Mouse (Mus musculus): ENCODE results near the gene Atf3. TPM values are rescaled to one million over a fixed set of nuclear protein-coding genes. Genes with fewer than 3 reads are reported as not detected.

Atf3 gene
- polyA plus RNA-seq, 1 experiment from 2014 or later, result 3.2 TPM

- Histone ChIP-seq H3K27ac (no peak overlapping the region), H3K36me3 (ENCODE audit: insufficient read depth, low read length) (no peaks in the 10 kb centered on the region), H3K27me3 (ENCODE audit: insufficient read depth, low read length) (no peaks in the 10 kb centered on the region), H3K4me2 (ENCODE audit: low read length) (no peak overlapping the region), H3K4me3 (replicated peaks; ENCODE audit: low read depth, low read length) (no peak overlapping the region), H3K9ac (ENCODE audit: low read depth, low read length) (no peak overlapping the region), H3K4me1 (replicated peaks; ENCODE audit: insufficient read depth, low read length) (no peaks in the 10 kb centered on the region), H3K9me3 (replicated peaks; ENCODE audit: low read length) (no peaks in the 10 kb centered on the region)
- WGBS, result 46% methylated on average over 2 of the region's 2 CpGs
- TF ChIP-seq CTCF (IDR thresholded peaks at IDR 0.05; ENCODE audit: low read depth), result no peak
- ATAC-seq (replicated peaks; ENCODE audit: low FRiP score, low read depth) (no peak), DNase-seq (ENCODE audit: low spot score) (no peak)
Measured at GRCm38 (mm10) chr1:191257981-191258380, 40.1 kb upstream of the Atf3 start.

GRCm38 (mm10) chr1:191257351-191257771 lies 39.5 kb upstream of the Atf3 start:
- H3K27ac ChIP-seq, result 0 out of 2 replicates have a peak overlapping the region, but pooled peaks have one; percentile 51
- no peak for TF ChIP-seq CTCF (IDR thresholded peaks at IDR 0.05; ENCODE audit: low read depth)
- H3K27me3 ChIP-seq (ENCODE audit: insufficient read depth, low read length), result no peaks in the 10 kb centered on the region
- no peaks in the 10 kb centered on the region for H3K36me3 ChIP-seq (ENCODE audit: insufficient read depth, low read length)
- no peaks in the 10 kb centered on the region for H3K4me1 ChIP-seq (replicated peaks; ENCODE audit: insufficient read depth, low read length)
- H3K4me3 ChIP-seq (replicated peaks; ENCODE audit: low read depth, low read length), result no peak overlapping the region
- ATAC-seq (replicated peaks; ENCODE audit: low FRiP score, low read depth), result no peak
- no peak for DNase-seq (ENCODE audit: low spot score)
- no peak overlapping the region for H3K9ac ChIP-seq (ENCODE audit: low read depth, low read length)
- no peak overlapping the region for H3K4me2 ChIP-seq (ENCODE audit: low read length)
- H3K9me3 ChIP-seq (replicated peaks; ENCODE audit: low read length), result no peaks in the 10 kb centered on the region
- 66% methylated on average over 3 of the region's 3 CpGs for WGBS

GRCm38 (mm10) chr1:191256566-191257350 lies 38.9 kb upstream of the Atf3 start:
- Histone ChIP-seq H3K27me3 (ENCODE audit: insufficient read depth, low read length) (no peaks in the 10 kb centered on the region), H3K4me2 (ENCODE audit: low read length) (no peak overlapping the region), H3K9me3 (replicated peaks; ENCODE audit: low read length) (no peaks in the 10 kb centered on the region), H3K9ac (ENCODE audit: low read depth, low read length) (no peak overlapping the region), H3K27ac (0 out of 2 replicates have a peak overlapping the region, but pooled peaks have one; percentile 51), H3K4me3 (replicated peaks; ENCODE audit: low read depth, low read length) (no peak overlapping the region), H3K4me1 (replicated peaks; ENCODE audit: insufficient read depth, low read length) (no peaks in the 10 kb centered on the region), H3K36me3 (ENCODE audit: insufficient read depth, low read length) (no peaks in the 10 kb centered on the region)
- 52% methylated on average over 11 of the region's 11 CpGs for WGBS
- no peak for TF ChIP-seq CTCF (IDR thresholded peaks at IDR 0.05; ENCODE audit: low read depth)
- DNase-seq (ENCODE audit: low spot score) (peak; percentile 49), ATAC-seq (replicated peaks; ENCODE audit: low FRiP score, low read depth) (peak; percentile 47)

- H3K27me3 ChIP-seq (ENCODE audit: insufficient read depth, low read length), result no peaks in the 10 kb centered on the region
- WGBS, result 81% methylated on average over 5 of the region's 5 CpGs
- H3K4me1 ChIP-seq (replicated peaks; ENCODE audit: insufficient read depth, low read length), result no peaks in the 10 kb centered on the region
- H3K4me3 ChIP-seq (replicated peaks; ENCODE audit: low read depth, low read length), result no peak overlapping the region
- H3K36me3 ChIP-seq (ENCODE audit: insufficient read depth, low read length), result no peaks in the 10 kb centered on the region
- no peak overlapping the region for H3K4me2 ChIP-seq (ENCODE audit: low read length)
- no peak overlapping the region for H3K27ac ChIP-seq
- TF ChIP-seq CTCF (IDR thresholded peaks at IDR 0.05; ENCODE audit: low read depth), result no peak
- DNase-seq (ENCODE audit: low spot score) (no peak), ATAC-seq (replicated peaks; ENCODE audit: low FRiP score, low read depth) (no peak)
- no peaks in the 10 kb centered on the region for H3K9me3 ChIP-seq (replicated peaks; ENCODE audit: low read length)
- H3K9ac ChIP-seq (ENCODE audit: low read depth, low read length), result no peak overlapping the region
Measured at GRCm38 (mm10) chr1:191256134-191256533, 38.3 kb upstream of the Atf3 start.

GRCm38 (mm10) chr1:191254448-191254847 lies 36.6 kb upstream of the Atf3 start:
- no peak overlapping the region for H3K4me2 ChIP-seq (ENCODE audit: low read length)
- no peak for TF ChIP-seq CTCF (IDR thresholded peaks at IDR 0.05; ENCODE audit: low read depth)
- H3K36me3 ChIP-seq (ENCODE audit: insufficient read depth, low read length), result no peaks in the 10 kb centered on the region
- H3K27ac ChIP-seq, result no peak overlapping the region
- H3K27me3 ChIP-seq (ENCODE audit: insufficient read depth, low read length), result no peaks in the 10 kb centered on the region
- H3K9me3 ChIP-seq (replicated peaks; ENCODE audit: low read length), result no peaks in the 10 kb centered on the region
- no peak for ATAC-seq (replicated peaks; ENCODE audit: low FRiP score, low read depth)
- DNase-seq (ENCODE audit: low spot score), result no peak
- no peak overlapping the region for H3K9ac ChIP-seq (ENCODE audit: low read depth, low read length)
- H3K4me1 ChIP-seq (replicated peaks; ENCODE audit: insufficient read depth, low read length), result no peaks in the 10 kb centered on the region
- WGBS, result 33% methylated on average over 5 of the region's 5 CpGs
- H3K4me3 ChIP-seq (replicated peaks; ENCODE audit: low read depth, low read length), result no peak overlapping the region

- 71% methylated on average over 1 of the region's 1 CpGs for WGBS
- DNase-seq (ENCODE audit: low spot score) (no peak), ATAC-seq (replicated peaks; ENCODE audit: low FRiP score, low read depth) (no peak)
Measured at GRCm38 (mm10) chr1:191253636-191254035, 35.8 kb upstream of the Atf3 start.

More at GRCm38 (mm10) chr1:191253636-191254035, 35.8 kb upstream of the Atf3 start:
- H3K4me2 ChIP-seq (ENCODE audit: low read length), result no peak overlapping the region
- TF ChIP-seq CTCF (IDR thresholded peaks at IDR 0.05; ENCODE audit: low read depth), result no peak
- H3K4me1 ChIP-seq (replicated peaks; ENCODE audit: insufficient read depth, low read length), result no peaks in the 10 kb centered on the region
- no peaks in the 10 kb centered on the region for H3K9me3 ChIP-seq (replicated peaks; ENCODE audit: low read length)
- no peak overlapping the region for H3K9ac ChIP-seq (ENCODE audit: low read depth, low read length)
- H3K27ac ChIP-seq, result no peak overlapping the region
- H3K36me3 ChIP-seq (ENCODE audit: insufficient read depth, low read length), result no peaks in the 10 kb centered on the region
- no peaks in the 10 kb centered on the region for H3K27me3 ChIP-seq (ENCODE audit: insufficient read depth, low read length)
- no peak overlapping the region for H3K4me3 ChIP-seq (replicated peaks; ENCODE audit: low read depth, low read length)

Measured in kidney, postnatal 0 days (tissue).